Mouse (Mus musculus) kidney, adult 11 months (tissue): ENCODE data around the gene Rnf20.
A peak's percentile ranks its signal among the peaks of the same experiment; 100 is the strongest.
"Not testable (repeated sequence)": the region's sequence is repeated elsewhere in the genome, so short reads cannot be mapped to it uniquely, and the experiment has no call there.

Source experiments
- DNase-seq: peaks from one replicate; pipeline ENCODE4 v3.0.0; 2022

The Rnf20 gene

DNA sequence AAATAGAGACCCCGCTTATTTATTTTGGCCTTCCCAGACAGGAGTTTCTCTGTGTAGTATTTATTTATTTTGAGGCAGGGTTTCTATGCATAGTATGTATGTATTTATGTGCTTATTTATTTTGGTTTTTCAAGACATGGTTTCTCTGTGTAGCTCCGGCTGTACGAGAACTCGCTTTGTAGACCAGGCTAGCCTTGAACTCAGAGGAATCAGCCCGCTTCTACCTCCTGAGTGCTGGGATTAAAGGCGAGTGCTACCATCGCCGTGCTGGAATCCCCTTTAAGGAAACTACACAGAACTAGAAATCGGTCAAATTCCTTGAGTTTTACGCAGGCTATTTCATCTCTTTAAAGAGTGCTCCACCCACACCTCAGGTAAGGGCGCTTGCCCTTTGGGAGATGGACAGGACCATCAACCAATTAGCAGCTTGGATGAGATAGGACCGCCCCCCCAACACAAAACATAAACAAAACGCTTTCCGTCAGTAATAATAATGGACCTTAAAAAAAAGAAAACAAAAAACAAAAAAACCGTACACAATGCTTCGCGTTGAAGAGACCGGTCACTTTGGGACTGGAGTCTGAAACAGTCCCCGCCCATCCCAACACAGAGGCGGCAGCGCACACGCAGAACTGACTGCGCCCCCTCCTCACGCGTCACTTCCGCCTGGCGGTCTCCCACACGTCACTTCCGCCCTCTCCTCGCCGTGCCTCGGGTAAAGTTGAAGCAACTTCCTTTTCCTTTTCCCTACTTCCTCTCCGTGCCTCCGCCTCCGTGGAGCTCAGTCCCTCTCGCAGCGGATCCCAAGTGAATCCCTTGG is at the start of gene Rnf20:
TSS of gene Rnf20 (plus strand) at position 688 of the 820 bp plus-strand sequence.
- DNase-seq: peak; percentile 95

DNA sequence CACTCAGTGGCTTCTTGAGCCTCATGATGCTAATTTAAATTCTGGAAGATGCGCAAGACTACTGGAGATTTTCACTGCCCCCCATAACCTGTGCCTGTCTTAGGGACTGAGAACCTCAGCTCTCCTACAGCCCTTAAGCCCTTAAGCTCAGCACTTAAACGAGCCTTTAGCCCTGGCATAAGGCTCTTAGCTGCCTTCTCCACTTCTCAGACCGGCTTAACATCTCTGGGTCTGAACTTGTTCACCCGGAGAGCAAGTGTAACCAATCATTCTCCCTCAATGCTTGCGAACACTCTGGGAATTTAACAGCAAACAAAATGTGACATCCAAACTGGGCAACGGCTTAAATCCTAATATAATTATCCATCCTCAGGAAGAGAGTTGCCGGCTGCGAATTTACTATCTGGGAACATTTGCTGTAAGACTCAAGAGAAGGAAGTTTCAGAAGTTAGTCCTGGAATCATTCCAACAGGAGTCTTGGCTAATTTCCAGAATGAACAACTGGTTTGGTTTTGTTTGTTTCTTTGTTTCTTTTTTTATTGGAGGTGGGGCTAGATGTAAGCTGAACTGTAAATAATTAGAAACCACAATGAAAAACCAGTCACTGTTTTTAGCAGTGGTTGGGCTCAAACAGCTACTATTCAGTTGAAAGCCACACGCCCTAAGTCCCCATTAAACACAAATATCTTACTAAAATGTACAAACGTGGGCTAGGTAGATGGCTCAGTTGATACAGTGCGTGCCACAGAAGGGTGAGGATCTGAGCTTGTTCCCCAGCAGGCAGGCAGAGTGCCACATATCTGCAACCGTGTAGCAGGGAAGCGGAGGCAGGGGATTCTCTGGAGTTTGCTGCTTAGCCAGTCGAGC is 47.6 kb upstream of the Rnf20 start:
- DNase-seq: no peak

DNA sequence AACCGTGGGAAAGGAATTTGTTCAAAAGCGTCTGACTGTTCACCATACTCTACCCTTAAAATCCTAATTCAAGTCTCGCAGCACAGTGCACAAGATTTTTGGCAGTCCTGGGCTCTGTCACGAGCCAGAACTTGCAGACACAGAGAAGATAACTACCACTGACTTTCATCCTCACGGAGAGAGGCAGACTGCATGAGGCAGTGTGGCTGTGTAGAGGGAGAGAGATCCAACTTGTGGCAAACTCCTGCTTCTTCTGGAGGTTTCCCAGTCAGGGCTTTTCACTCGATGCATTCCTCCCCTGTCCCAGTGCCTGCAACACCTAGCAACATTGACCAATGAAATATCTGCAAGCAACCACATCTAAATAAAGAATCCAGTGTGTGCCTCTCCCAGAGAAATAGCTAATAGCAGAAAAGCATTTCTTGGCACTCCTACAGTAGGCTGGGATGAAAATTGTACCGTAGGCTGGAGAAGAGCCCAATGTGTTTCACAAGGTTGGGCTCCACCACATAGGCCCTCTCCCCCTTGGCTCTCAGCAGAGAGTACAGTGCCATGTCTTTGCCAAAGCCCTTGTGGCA is 46.2 kb upstream of the Rnf20 start:
- DNase-seq: no peak

DNA sequence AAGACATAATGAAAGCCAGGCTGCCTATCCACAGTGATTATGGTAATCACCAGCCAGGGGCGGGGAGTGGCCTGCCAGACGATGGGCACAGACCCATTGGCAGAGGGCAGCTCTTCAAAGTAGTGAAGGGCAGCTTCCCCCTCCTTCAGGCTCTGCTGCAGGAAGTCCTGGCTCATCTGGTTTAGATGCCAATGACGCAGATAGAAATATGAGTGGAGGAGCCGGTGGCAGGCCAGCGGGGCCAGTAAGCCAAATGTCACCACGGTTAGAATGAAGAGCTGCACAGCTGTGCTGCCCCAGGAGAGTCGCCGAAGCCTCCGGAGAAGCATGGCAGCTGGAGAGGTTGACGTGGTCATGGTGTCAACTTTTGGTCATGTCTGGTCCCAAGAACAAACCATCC is 45.0 kb upstream of the Rnf20 start:
- no peak for DNase-seq

DNA sequence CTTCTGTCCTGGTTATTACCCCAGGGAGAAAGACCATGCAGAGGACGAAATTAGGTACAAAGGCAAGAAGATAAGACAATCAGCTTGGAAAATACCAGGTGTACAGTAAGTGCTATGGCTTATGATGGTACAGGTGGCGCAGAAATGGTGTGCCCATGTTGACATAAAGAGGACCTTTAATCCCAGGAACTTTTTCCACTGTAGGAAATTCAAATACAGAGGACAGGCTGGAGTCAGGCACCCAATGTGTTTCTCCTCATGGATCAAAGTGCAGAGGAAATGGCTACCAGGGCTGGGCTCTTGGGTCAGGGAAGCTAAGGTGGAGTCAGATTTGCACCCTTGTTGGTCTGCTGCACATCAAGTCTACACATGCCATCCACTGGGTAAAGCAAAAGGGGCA is 41.7 kb upstream of the Rnf20 start:
- no peak for DNase-seq

DNA sequence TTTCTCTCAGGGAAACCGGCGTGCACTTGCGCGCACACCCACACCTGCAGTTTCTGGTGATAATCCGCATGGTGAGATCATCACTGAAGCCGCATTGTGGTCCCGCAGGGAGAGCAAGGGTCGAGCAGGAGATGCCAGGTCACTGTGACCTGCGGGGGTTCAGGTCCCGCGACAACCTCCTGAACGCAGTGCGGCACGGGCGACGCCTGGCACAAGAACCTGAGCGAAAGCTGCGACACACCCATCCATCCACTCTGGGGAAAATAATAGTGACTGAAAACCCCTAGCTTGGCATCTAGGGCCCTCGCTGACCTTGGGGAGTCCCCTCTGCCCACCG is 35.0 kb upstream of the Rnf20 start:
- DNase-seq: no peak

DNA sequence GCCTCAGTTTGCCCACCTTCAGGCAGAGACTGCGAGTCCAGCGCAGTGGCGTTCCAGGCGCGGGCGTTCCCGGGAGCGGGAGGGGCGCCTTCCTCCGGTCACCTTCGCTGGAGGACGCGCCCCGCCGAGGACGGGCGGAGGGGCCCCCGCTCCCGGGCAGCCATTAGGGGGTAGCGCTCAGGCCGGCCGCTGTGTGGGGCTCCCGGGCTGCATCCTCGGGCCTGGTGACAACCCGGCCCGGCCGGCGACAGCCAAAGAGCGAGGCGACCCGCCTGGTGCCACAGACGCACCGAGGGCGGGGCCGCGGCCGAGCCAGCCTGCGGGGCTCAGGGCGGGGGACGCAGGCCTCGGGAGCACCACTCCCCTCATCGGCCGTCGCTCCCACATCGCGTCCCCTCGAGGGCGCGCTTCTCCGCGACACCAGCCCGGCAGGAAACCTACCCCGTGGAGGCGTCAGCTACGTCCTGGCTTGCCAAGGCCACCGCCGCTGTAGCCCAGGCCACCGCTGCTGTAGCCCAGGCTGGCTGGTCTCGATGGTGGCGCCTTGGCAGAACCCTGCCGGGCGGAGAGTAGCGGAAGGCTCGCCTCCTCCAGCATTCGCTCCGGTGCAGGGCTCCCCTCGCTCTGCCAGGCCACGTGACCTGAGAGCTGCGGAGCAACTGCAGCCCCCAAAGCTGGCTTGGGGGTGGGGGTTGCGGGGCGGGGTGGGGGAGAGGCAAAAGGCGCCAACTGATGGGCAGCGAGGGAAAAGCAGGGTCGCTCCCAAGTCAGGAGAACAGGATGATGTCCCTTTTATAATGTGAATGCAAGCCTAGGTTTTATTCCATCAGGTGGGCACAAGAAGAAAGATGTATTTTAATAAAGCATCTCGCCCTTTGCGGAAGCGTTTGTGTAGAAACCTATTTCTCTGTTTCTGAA is 34.4 kb upstream of the Rnf20 start, which contains the start of gene Tmem246:
TSS of gene Tmem246 (minus strand) at position 694 of the 918 bp plus-strand sequence.
- DNase-seq: peak; percentile 69

DNA sequence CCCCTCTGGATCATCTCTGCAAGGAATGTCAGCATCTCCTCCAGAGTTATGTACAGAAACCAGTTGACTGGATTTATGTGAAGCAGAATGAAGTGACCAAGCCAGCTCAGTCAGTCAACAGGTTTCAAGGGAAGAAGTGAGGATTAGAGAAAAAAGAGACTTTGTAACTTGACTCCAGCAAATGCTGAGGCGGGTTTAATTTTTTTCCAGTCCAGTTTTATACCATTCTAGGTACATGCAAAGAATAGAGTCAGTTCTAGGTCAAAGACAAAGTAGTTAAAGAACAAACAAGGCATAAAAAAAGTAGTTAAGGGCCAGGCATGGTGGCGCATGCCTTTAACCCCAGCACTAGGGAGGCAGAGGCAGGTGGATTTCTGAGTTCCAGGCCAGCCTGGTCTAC is 28.6 kb upstream of the Rnf20 start:
- peak; percentile 19 for DNase-seq

DNA sequence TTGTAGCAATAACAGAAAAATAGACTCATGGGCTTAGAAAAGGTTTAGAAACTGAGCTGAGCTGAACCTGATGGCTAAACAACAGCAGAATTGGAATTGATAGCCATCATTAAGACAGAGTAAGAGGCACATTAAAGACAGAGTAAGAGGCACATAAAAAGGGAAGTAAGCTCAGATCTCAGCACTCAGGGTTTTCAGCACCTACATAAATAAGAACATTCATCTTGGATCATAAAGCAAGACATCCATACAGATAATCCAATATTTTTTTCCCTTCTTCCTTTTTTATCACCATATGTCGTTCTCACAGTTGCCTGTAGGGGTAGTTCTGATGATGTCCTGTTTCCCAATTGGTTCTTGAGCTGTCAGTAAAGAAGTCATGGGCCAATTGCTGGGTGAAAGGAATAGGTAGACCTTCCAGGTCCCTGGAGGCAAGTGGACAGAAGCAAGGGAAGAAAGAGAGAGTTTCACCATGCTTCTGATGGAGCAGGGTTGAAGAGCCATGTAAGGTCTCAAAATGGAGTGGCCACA is 27.7 kb upstream of the Rnf20 start:
- DNase-seq: no peak

DNA sequence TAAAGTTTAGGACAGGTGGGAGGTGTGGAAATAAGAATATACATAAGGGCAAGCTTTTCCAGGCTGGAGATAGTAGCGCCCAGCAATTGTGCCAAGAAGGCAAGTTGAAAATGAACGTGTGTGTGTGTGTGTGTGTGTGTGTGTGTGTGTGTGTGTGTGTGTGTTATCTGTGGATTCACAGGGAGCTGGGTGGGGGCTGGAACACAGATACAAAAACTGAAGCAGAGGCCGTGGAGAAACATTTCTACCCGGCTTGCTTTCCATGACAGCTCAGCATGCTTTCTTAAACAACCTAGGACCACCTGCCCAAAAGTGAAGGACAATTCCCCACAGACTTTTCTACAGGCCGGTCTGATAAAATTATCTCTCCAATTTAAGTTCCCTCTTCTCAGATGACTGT is 27.2 kb upstream of the Rnf20 start:
- no peak for DNase-seq

DNA sequence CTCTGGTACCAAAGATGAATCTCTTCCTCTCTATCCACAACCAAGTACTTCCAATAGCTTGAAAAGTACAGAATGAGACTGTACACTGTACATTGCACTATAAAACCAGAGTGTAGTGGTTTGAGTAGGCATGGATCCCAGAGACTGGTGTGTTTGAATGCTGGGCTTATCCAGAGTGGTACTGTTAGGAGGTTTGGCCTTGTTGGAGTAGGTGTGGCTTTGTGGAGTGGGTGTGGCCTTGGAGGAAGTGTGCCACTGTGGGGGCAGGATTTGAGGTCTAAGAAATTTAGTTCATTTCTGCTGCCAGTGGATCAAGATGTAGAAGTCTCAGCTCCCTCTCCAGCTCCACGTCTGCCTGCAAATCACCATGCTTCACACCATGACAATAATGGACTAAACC is 26.3 kb upstream of the Rnf20 start:
- DNase-seq: no peak

DNA sequence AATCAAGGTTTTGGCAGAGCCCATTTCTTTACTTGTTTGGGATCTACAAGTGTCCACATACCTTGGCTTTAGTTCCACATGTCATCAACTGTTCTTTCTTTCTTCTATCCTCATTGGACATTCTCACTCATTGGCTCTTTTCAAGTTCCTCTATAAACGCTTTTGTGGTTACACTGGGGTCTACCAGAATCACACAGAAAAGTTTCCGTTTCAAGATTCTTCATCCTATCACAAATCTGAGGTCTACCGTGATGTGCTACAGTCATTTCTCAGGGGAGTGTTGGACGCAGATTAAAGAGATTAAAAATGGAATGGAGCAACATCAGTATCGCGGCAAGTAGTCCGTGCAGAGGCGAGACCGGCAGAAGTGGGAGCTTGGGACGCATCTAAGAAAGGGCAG is 14.9 kb upstream of the Rnf20 start:
- DNase-seq: no peak

DNA sequence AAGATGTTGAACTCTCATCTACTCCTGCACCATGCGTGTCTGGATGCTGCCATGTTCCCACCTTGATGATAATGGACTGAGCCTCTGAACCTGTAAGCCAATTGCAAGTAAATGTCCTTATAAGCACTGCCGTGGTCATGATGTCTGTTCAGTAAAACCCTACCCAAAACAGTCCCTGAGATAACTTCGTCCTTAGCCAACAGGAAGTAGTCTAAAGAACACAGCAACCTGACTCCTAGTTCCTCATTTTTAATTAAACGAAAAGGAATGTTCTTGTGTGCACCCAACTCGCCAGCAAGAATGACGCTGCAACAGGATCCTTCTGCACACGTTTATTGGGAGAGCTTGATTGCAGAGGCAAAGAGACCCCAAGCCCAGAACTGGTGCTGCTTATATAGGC is 11.9 kb upstream of the Rnf20 start:
- not testable (repeated sequence) for DNase-seq

DNA sequence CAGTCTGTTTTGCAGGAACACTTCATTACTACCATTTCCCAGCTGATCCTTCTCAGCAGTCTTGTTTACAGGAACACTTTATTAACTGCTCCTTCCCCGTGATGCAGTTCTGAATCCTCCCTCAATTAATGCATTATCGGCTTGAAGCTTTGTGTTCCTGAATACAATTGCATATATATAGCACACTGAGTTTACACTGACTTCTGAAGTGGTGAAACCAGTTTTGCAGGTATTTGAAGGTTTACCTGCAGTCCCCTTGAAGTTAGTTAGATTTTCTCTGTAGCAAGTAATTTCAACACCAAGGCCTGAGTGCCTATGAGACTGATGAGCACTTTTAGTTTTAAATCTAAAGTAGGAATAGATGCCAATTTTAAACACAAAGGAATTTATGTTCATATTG is 9.5 kb upstream of the Rnf20 start:
- no peak for DNase-seq

DNA sequence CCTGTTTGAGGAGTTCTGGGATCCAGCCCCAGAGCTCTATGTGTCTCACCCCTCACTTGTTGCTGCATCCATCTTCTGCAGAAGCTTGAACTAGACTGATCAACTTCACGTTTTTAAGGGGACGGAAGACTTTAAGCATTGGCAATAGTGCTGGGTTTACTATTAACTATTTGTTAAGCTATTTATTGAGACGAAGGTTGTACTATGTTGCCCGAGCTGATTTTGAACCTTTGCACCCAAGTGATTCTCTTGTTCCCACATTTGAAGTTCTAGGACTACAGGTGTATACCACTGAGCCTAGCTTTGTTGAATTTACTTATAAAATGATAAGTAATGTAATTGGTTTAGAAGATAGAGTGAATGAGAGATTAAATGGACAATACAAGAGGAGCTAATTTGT is 7.9 kb upstream of the Rnf20 start:
- no peak for DNase-seq

DNA sequence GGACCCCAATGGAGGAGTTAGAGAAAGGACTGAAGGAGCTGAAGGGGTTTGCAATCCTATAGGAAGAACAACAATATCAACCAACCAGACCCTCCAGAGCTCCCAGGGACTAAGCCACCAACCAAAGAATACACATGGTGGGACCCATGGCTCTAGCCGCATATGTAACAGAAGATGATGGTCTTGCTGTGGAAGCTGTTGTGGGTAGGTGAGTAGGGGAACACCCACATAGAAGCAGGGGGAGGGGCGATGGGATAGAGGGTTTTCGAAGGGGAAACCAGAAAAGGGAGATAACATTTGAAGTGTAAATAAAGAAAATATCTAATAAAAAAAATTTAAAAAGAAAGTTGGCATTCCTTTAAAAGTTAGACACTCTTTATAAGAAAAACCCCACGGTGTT is 6.8 kb upstream of the Rnf20 start:
- not testable (repeated sequence) for DNase-seq

DNA sequence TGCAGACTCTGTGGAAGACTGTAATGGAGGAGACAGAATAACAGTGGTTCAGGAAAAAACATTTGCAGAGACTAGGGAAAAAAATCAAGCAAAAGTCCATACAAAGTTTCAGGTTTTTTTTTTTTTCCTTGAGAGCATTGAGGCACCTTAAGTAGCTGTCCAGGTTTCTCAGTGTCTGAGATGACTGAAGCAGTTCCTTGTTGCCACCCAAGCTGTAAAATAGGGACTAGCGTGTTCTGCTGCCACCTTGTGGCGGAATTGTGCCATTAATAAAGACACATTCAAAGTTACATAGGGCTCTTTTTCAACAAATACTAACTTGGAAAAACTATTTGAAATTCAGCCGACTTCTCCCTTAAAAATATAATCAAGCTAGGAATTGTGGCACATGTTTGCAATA is 4.8 kb upstream of the Rnf20 start:
- DNase-seq: peak; percentile 60

DNA sequence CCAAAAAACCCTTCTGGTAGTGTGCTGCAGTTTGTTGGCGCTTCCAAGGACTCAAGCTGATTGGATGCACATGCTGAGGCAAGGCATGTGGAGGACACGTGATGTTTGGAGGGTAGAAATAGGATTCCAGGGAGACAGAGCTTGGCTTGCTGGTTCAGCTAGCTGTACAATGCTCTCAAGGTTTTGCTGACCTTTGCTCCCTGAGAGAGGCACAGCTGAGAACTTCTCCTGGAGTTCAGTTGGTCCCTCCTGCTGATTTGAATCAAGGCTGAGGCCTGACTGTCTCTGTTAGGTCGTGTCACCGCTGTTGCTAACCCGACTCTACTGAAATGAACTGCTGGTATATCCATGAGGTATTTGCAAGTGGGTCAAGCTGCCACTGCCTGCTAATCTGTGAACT is 2.9 kb upstream of the Rnf20 start:
- DNase-seq: peak; percentile 65

DNA sequence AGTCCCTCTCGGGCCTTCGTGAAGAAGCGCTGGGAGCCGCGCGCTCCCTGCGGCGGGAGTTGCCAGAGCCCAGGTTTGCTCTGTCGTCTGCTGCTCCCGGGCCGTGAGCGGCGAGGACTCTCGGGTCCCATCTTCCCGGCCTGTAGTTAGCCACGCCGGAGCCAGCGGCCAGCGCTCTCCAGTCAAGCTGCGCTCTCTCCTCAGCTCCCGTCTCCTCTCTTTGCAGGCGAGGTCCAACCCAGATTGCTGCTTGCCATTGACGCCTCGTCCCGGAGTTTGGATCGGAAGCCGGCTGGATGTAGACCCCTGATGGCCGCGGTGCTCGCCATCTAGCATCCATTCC is 304 bp downstream of the Rnf20 start:
- no peak for DNase-seq

DNA sequence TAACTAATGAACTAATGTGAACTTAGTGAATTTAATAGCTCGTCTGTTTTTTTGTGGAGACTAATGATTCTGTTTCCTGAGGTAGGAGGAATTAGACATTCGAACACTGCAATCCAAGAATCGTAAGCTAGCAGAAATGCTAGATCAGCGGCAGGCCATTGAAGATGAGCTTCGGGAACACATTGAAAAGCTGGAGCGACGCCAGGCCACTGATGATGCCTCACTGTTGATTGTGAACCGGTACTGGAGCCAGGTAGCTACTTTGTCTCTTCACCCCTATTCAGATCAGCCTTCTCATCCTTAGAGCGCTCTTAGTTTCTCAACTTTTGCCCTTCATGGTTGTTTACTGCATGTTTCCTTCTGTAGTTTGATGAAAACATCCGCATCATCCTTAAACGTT is 6.0 kb downstream of the Rnf20 start:
- DNase-seq: no peak

DNA sequence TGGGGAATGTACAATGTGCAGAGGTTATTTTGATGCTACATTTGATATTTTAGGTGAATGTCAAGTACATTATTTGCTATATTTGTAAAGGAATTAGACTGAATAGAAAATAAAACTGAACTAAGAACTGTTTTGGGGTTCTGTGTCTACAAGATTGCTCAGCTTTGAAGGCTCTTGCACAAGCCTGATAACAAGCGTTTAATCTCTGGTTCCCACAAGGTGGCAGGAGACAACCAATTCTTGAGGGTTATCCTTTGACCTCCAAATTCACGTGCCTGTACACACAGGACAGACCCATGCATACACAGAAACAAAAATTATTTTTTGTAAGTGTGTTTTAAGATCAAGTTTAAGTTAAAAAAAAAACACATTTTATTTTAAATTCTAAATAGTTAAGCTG is 8.1 kb downstream of the Rnf20 start:
- DNase-seq: no peak

DNA sequence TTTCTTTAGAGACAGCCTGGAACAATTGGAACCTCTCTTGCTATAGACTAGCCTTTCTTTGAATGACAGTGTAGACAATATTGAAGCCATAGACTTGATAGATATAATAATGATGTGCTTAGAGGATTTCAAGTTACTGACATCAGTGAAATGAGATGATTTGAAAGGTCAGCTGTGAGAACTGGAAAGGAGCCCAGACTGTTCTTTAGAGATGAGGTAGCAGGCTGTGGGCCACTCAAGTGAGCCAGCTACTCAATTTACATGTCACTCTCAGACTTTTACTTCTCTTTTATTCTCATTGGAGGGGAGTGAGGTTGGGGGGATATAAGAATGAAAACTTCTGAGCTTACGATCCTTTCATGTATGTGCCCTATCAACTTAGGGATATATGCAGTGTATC is 27.6 kb downstream of the Rnf20 start:
- DNase-seq: no peak

DNA sequence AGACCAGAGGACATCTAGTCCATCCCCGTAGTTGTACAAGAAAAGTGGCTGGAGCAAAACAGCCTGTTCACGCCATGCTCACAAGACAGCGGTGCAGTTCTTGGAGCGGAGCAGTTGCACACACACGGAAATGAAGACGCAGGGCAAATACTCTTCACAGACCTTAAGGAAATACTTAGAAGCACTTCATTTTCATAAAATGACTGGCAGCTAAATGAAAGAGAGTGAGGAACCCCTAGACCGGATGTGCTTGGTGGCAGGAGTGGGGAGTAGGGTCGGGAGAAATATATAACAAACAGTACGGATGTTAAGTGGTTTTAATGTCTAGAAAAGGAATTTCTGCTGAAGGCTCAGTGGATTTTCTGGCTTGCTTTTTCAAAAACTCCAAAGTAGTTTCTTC is 29.9 kb downstream of the Rnf20 start:
- no peak for DNase-seq
